Mouse (Mus musculus) NIH3T3 (cell line): ENCODE data around the gene Tmed4.

ENCODE experiments used
- DNase-seq: peaks from one replicate; pipeline ENCODE4 v3.0.0-alpha.2; 2012; ENCODE audit warnings: low read depth

Gene Tmed4

GRCm38 (mm10) chr11:6274387-6275093, at the start of gene Tmed4:
Tmed4 (minus strand) TSS chr11:6274870.
- DNase-seq: peak; percentile 99

- DNase-seq: no peak
Measured at GRCm38 (mm10) chr11:6323348-6323747, 48.7 kb upstream of the Tmed4 start.

GRCm38 (mm10) chr11:6322086-6322485, 47.4 kb upstream of the Tmed4 start:
- DNase-seq: no peak

GRCm38 (mm10) chr11:6319374-6319773, 44.7 kb upstream of the Tmed4 start:
- DNase-seq: no peak

- no peak for DNase-seq
Measured at GRCm38 (mm10) chr11:6318559-6318958, 43.9 kb upstream of the Tmed4 start.

GRCm38 (mm10) chr11:6316821-6317220, 42.2 kb upstream of the Tmed4 start:
- DNase-seq: no peak

GRCm38 (mm10) chr11:6313874-6314406, 39.3 kb upstream of the Tmed4 start:
- no peak for DNase-seq

GRCm38 (mm10) chr11:6308181-6308580, 33.5 kb upstream of the Tmed4 start:
- no peak for DNase-seq

GRCm38 (mm10) chr11:6305943-6306430, 31.3 kb upstream of the Tmed4 start:
- peak; percentile 84 for DNase-seq

- no peak for DNase-seq
Measured at GRCm38 (mm10) chr11:6302793-6303192, 28.1 kb upstream of the Tmed4 start.

- DNase-seq: no peak
Measured at GRCm38 (mm10) chr11:6299435-6299834, 24.8 kb upstream of the Tmed4 start.

- DNase-seq: no peak
Measured at GRCm38 (mm10) chr11:6296077-6296476, 21.4 kb upstream of the Tmed4 start.

GRCm38 (mm10) chr11:6294632-6295031, 20.0 kb upstream of the Tmed4 start:
- DNase-seq: no peak

GRCm38 (mm10) chr11:6293601-6294000, 18.9 kb upstream of the Tmed4 start:
- DNase-seq: no peak

GRCm38 (mm10) chr11:6292988-6293349, 18.3 kb upstream of the Tmed4 start:
- DNase-seq: no peak

- peak; percentile 86 for DNase-seq
Measured at GRCm38 (mm10) chr11:6292116-6292987, 17.7 kb upstream of the Tmed4 start.

- peak; percentile 99 for DNase-seq
Measured at GRCm38 (mm10) chr11:6291401-6292115, 16.9 kb upstream of the Tmed4 start, which contains the start of gene Ogdh. Ogdh (plus strand) TSS chr11:6291633.

- no peak for DNase-seq
Measured at GRCm38 (mm10) chr11:6290883-6291282, 16.2 kb upstream of the Tmed4 start.

- DNase-seq: no peak
Measured at GRCm38 (mm10) chr11:6290138-6290537, 15.5 kb upstream of the Tmed4 start.

GRCm38 (mm10) chr11:6282940-6283339, 8.3 kb upstream of the Tmed4 start:
- DNase-seq: no peak

GRCm38 (mm10) chr11:6276466-6276865, 1.8 kb upstream of the Tmed4 start:
- DNase-seq: no peak

- DNase-seq: no peak
Measured at GRCm38 (mm10) chr11:6275094-6275484, 419 bp upstream of the Tmed4 start.
